Mouse (Mus musculus) lung, embryonic 16.5 days (tissue): Measurements from ENCODE around the gene Mybph. TPM values are rescaled to one million over a fixed set of nuclear protein-coding genes. Genes with fewer than 3 reads are reported as not detected.

Experiments used
- ATAC-seq: fragments of 200-750 bp; cut with Nextera tagmentation; 2 replicates; pipeline ENCODE4 v1.8.0; 2017; ENCODE audit warnings: low read depth, mild to moderate bottlenecking, moderate library complexity
- H3K27ac ChIP-seq: fragments of 300-500 bp; sonication (generic); 2 replicates; pipeline ENCODE4 v1.5.1; 2014; ENCODE audit warnings: mild to moderate bottlenecking, control low read depth, low read length
- H3K27me3 ChIP-seq: fragments of 300-500 bp; sonication (generic); 2 replicates; pipeline ENCODE4 v1.6.1; 2014; ENCODE audit warnings: low read depth, low read length, mixed read lengths; ENCODE audit not compliant: control insufficient read depth, insufficient read depth
- H3K36me3 ChIP-seq: fragments of 300-500 bp; sonication (generic); 2 replicates; pipeline ENCODE4 v1.6.1; 2014; ENCODE audit warnings: low read length; ENCODE audit not compliant: control insufficient read depth, insufficient read depth
- H3K4me1 ChIP-seq: fragments of 300-500 bp; sonication (generic); replicated peaks from 2 replicates; pipeline ENCODE4 v1.6.1; 2014; ENCODE audit warnings: low read length, mixed read lengths; ENCODE audit not compliant: control insufficient read depth, insufficient read depth
- H3K4me2 ChIP-seq: fragments of 300-500 bp; sonication (generic); 2 replicates; pipeline ENCODE4 v1.6.1; 2014; ENCODE audit warnings: low read depth, low read length, control low read depth
- H3K4me3 ChIP-seq: fragments of 300-500 bp; sonication (generic); 2 replicates; pipeline ENCODE4 v1.5.1; 2014; ENCODE audit warnings: mild to moderate bottlenecking, low read length, control low read depth
- H3K9ac ChIP-seq: fragments of 300-500 bp; sonication (generic); 2 replicates; pipeline ENCODE4 v1.6.1; 2014; ENCODE audit warnings: low read length, control low read depth
- H3K9me3 ChIP-seq: fragments of 300-500 bp; sonication (generic); 2 replicates; pipeline ENCODE4 v1.6.1; 2016; ENCODE audit warnings: low read length; ENCODE audit not compliant: control insufficient read depth
- WGBS: fragments of 180-500 bp; shearing (Covaris S2); extraction: QIAGEN DNeasy Blood & Tissue Kit; methylation state at CpG from one replicate; pipeline ENCODE4 v1.1.7; 2014; 5-methylcytosine and 5-hydroxymethylcytosine counted together
- polyA plus RNA-seq: library from polyadenylated mRNA; unstranded; fragments of >200 nt; fragmentation: Nextera tagmentation; extraction: Ambion mirVana; gene quantifications from 2 replicates; pipeline ENCODE4 v1.2.1, GENCODE M21; 2015

The Mybph gene
- polyA plus RNA-seq, 1 experiment from 2014 or later, result 1.3 TPM

DNA sequence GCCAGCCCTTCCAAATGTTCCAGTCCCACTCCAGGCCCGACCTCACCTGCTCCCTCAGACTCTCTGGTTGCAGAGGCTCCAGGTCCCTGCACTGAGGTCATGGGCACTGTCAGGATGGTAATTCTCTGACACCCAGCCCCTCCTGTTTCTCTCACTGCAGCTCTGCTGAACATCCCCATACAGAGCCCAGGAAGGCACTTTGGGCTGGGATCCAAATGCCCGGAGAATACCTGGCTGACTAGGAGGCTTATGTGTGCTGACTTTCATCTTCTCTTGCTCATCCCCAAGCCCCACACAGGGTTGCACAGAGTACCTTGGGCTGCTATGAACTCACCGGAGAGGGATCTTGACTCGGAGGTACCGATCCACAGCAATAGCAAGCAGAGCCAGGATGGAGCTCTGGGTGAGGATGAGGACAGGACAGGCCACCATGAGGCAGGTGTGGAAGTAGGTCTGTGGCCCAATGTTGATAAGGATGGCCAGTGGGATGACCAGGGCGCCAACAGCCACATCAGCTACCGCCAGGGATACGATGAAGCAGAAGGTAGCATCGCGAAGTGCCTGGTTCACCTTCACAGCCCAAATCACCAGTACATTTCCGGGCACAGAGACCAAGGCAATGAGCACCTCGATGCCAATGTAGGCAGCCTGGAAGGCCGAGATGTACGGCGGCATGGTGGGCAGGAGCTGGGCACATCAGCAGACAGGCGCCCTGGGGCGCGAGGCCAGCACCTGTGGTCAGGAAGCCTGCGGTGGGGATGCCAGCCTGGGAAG lies 40.6 kb downstream of the Mybph start:
- Histone ChIP-seq H3K27me3 (peaks cover 29% of the 10 kb centered on the region), H3K27ac (peak overlapping the region; percentile 87), H3K4me3 (peak overlapping the region; percentile 47), H3K4me2 (peak overlapping the region; percentile 92), H3K36me3 (no peaks in the 10 kb centered on the region), H3K9ac (peak overlapping the region; percentile 1; the same call in 1 of the 2 replicates), H3K4me1 (peaks cover 11% of the 10 kb centered on the region), H3K9me3 (no peaks in the 10 kb centered on the region)
- 49% methylated on average over 19 of the region's 19 CpGs for WGBS
- no peak for ATAC-seq

DNA sequence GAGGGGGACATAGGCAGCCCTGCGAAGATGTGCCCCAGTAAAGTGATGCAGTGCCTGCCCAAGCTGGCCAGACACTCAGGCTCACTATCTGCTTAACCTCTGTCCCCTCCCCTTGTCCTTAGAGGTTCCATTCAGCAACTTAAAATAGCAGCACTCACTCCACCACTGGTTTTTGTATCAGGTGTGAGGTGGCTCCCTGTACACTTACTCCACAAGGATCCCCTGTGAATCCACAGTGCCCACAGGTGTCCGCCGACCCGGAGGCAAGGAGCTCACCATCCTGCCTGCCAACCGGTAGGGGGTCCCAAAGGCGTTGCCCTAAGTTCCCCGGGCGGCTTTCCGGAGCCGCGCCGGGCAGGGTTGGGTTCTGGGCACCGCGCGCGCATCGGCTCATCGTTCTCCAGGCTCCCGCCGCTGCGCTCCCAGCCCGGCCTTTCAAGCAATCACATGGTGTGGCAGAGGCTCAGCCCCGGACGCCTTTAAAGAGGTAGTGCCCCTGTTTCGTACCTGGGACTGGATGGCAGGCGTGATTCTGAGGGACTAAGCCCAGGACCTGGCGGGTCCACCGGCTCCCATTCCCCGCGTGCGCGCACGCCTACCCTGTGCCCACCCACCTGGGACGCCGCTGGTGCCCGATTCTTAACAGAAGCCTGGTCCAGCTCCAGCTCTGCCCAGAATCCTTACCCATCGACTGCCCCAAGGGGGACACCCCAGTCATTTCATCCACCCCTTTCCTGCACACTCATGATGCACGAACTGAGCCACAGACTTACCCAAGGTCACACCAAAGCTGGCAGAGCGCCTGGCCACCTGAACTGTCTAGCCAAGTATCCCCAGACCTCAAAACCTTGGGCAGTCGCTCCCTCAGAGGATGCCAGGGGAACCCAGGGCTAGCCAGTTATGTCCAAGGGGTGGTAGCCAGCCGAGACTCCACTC lies 41.5 kb downstream of the Mybph start:
- peak overlapping the region; percentile 51 for H3K9ac ChIP-seq
- no peaks in the 10 kb centered on the region for H3K36me3 ChIP-seq
- peak; percentile 27 for ATAC-seq
- WGBS, result under 1% methylated on average over 41 of the region's 41 CpGs
- H3K9me3 ChIP-seq, result no peaks in the 10 kb centered on the region
- H3K4me3 ChIP-seq, result peak overlapping the region; percentile 47
- H3K27me3 ChIP-seq, result peaks cover 29% of the 10 kb centered on the region
- peak overlapping the region; percentile 92 for H3K4me2 ChIP-seq
- H3K4me1 ChIP-seq, result peaks cover 11% of the 10 kb centered on the region
- no peak overlapping the region for H3K27ac ChIP-seq

DNA sequence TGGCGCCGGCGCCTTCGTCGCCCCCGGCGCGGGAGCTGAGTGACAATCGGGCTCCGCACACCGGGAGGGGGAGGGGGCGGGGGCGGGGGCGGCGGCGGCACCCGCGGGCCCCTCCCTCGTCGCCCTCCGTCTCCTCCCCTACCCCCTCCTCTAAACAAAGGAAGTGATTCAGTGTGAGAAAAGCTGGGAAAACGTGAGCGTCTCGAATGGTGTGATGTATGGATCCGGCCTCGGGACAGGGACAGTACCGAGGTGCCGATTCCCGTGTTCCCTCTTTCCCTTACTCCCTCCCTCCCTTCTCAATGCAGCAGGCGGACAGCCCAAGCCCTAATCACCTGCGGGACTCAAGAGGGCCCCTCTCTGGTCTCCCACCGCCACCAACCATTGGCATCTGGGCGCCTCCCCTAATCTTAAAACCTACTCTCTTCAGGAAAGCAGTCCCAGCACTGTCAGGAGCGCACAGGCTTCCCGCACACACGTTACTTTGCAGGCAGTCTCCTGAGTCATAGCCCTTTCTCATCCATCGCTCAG lies 42.2 kb downstream of the Mybph start, which contains the start of gene Adora1:
Adora1 (minus strand) TSS at position 41 of the 531 bp plus-strand sequence.
- peak within 1 kb of the TSS; percentile 92 for H3K4me2 ChIP-seq
- no peaks in the 10 kb centered on the region for H3K36me3 ChIP-seq
- peak within 1 kb of the TSS; percentile 51 for H3K9ac ChIP-seq
- H3K4me1 ChIP-seq, result peaks cover 11% of the 10 kb centered on the region
- peaks cover 29% of the 10 kb centered on the region for H3K27me3 ChIP-seq
- H3K27ac ChIP-seq, result no peak within 1 kb of the TSS
- ATAC-seq, result 0 out of 2 replicates have a peak, but pooled peaks have one; percentile 1
- peak within 1 kb of the TSS; percentile 47 for H3K4me3 ChIP-seq
- H3K9me3 ChIP-seq, result no peaks in the 10 kb centered on the region
- WGBS, result under 1% methylated on average over 31 of the region's 37 CpGs

DNA sequence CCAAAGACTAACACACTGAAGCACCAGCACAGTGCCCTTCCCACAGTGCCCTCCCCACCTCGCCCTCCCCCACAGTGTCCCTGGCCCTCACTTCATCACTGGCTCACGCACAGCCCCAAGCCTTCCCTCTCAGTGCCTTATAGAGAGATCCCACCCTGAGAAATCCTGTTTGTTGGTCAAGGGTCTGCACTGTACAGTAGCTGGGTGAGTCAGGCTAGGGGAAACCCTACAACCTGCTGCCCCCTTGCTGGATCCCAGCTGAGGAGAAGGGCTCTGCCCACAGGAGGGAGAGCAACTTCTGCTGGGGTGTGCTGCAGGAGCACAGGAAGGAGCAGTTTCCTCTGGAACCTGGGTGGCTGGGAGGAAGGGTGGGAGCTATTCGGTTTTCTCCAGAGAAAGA lies 42.9 kb downstream of the Mybph start:
- no peak for ATAC-seq
- Histone ChIP-seq H3K27me3 (peaks cover 29% of the 10 kb centered on the region), H3K27ac (no peak overlapping the region), H3K4me2 (no peak overlapping the region), H3K9ac (no peak overlapping the region), H3K36me3 (no peaks in the 10 kb centered on the region), H3K4me1 (peaks cover 11% of the 10 kb centered on the region), H3K4me3 (no peak overlapping the region), H3K9me3 (no peaks in the 10 kb centered on the region)
- 34% methylated on average over 3 of the region's 3 CpGs for WGBS

DNA sequence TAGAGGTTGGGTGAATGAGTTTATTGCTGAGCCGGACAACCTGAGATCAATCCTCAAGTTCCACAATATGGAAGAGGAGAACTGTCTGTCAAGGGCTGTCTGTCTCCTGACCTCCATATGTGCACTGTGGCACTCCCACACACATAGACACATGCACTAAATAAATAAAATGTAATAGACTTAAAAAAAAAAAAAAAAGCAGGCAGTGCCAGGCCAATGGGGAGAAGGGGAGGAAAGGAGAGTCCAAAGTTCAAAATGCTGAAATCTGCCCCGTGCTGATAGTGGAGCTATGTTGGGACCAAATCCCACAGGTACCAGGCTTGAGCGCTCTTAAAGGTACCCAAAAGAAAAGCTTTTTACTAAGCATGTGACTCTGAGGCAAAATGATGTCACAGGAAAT lies 44.2 kb downstream of the Mybph start:
- Histone ChIP-seq H3K27me3 (peaks cover 29% of the 10 kb centered on the region), H3K9ac (no peak overlapping the region), H3K9me3 (no peaks in the 10 kb centered on the region), H3K4me2 (no peak overlapping the region), H3K27ac (no peak overlapping the region), H3K4me3 (no peak overlapping the region), H3K36me3 (no peaks in the 10 kb centered on the region), H3K4me1 (peaks cover 7% of the 10 kb centered on the region)
- 89% methylated on average over 3 of the region's 3 CpGs for WGBS
- no peak for ATAC-seq

DNA sequence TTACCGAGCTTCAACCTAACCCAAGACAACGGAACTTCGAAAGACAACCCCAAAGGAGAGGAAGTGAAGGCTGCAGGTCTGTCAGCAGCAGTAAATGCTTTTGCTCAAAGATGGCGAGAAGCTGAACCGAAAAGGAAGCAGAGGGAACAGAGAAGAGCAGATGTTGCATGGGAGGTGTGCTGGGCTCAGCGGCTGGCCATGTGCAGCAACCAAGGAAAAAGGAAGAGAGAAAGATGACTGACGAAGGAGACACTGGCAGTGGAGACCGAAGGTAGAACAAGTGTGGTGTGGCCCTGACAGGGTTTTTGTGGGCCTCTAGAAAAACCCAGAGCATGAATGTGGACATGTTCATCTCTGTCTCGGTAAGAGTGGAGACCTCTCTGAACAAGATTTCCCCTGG lies 47.5 kb downstream of the Mybph start:
- peaks cover 9% of the 10 kb centered on the region for H3K27me3 ChIP-seq
- no peak for ATAC-seq
- WGBS, result 76% methylated on average over 9 of the region's 9 CpGs
- no peak overlapping the region for H3K9ac ChIP-seq
- no peaks in the 10 kb centered on the region for H3K9me3 ChIP-seq
- no peaks in the 10 kb centered on the region for H3K36me3 ChIP-seq
- H3K4me1 ChIP-seq, result peaks cover 4% of the 10 kb centered on the region; the same call in 1 of the 2 replicates
- no peak overlapping the region for H3K4me2 ChIP-seq
- H3K27ac ChIP-seq, result no peak overlapping the region
- H3K4me3 ChIP-seq, result no peak overlapping the region

DNA sequence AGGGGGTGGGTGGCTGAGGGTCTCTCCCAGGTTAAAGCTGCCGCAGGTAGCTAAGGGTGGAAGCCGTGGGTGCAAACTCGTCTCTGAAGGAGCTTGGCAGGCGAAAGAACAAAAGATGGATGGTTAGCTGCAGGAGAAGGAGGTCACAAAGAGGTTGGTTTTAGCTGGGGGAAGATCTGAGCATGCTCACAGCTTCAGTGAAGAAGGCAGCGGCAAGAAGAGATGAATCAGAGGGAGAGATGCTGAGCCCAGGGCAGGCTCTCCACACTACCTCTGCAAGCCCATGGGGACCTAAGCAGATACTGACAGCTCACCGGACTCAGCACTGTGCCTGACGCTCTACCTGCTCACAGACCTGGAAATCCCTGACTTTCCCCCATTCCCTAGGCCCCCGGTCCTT lies 48.0 kb downstream of the Mybph start:
- no peaks in the 10 kb centered on the region for H3K36me3 ChIP-seq
- H3K9ac ChIP-seq, result no peak overlapping the region
- no peak overlapping the region for H3K4me3 ChIP-seq
- H3K9me3 ChIP-seq, result no peaks in the 10 kb centered on the region
- H3K4me1 ChIP-seq, result peaks cover 4% of the 10 kb centered on the region; the same call in 1 of the 2 replicates
- peaks cover 3% of the 10 kb centered on the region for H3K27me3 ChIP-seq
- no peak for ATAC-seq
- H3K4me2 ChIP-seq, result no peak overlapping the region
- 54% methylated on average over 8 of the region's 8 CpGs for WGBS
- no peak overlapping the region for H3K27ac ChIP-seq

DNA sequence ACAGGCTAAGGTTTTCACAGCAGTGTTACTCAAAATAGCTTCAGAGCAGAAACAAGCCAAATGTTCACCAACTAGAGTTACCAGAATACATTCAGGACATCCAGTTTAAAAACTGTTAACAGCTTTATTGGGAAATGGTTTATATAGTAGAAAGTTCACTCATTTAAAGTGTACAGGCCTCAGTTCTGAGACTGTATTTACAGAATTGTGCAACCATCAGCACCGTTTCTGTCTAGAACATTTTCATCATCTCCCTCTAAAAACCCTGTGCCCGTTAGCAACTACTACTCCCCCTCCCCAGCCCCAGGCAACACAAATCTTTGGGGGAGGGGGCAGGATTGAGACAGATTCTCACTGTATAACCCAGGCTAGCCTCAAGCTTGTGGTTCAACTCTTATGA lies 49.0 kb downstream of the Mybph start:
- ATAC-seq, result no peak
- Histone ChIP-seq H3K27me3 (no peaks in the 10 kb centered on the region), H3K36me3 (no peaks in the 10 kb centered on the region), H3K4me1 (peaks cover 4% of the 10 kb centered on the region; the same call in 1 of the 2 replicates), H3K9ac (no peak overlapping the region), H3K27ac (no peak overlapping the region), H3K4me3 (no peak overlapping the region), H3K9me3 (no peaks in the 10 kb centered on the region), H3K4me2 (no peak overlapping the region)
- 56% methylated on average over 2 of the region's 2 CpGs for WGBS

DNA sequence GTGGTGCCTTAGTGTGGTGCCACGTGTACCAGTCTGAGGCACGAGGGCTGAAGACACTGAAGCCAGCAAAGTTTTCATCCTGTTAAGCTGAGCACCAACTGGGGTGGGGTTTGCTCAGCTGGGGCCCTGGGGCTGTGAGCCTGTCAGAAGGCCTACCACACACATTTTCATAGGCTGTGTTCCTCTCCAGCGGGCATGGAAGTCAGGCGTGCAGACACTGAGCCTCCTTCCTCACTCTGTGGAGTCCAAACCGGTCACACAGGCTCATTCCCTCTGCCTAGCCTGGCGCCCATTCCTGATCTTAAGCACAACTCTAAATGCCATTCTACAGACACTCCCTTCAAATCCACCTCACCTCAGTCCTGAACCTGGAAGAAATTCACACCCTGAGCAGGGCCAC lies 50.3 kb downstream of the Mybph start:
- Histone ChIP-seq H3K36me3 (no peaks in the 10 kb centered on the region), H3K4me3 (no peak overlapping the region), H3K4me2 (no peak overlapping the region), H3K27ac (0 out of 2 replicates have a peak overlapping the region, but pooled peaks have one; percentile 11), H3K4me1 (peaks cover 4% of the 10 kb centered on the region; the same call in 1 of the 2 replicates), H3K9ac (peak overlapping the region; percentile 33; the same call in 1 of the 2 replicates), H3K27me3 (no peaks in the 10 kb centered on the region), H3K9me3 (no peaks in the 10 kb centered on the region)
- ATAC-seq, result peak; percentile 71
- WGBS, result 66% methylated on average over 6 of the region's 6 CpGs
